Mouse (Mus musculus) kidney, postnatal 0 days (tissue): Measurements from ENCODE around the gene Gm29094. TPM values are rescaled to one million over a fixed set of nuclear protein-coding genes. Genes with fewer than 3 reads are reported as not detected.
"Not testable (repeated sequence)": the region's sequence is repeated elsewhere in the genome, so short reads cannot be mapped to it uniquely, and the experiment has no call there.

Experiments
- ATAC-seq: fragments of 200-750 bp; cut with Nextera tagmentation; replicated peaks from 2 replicates; pipeline ENCODE4 v1.8.0; 2017; ENCODE audit warnings: low read depth, moderate number of reproducible peaks, moderate TSS enrichment, moderate library complexity; ENCODE audit not compliant: low FRiP score
- DNase-seq: peaks from one replicate; pipeline ENCODE4 v3.0.0-alpha.2; 2016; ENCODE audit warnings: low spot score
- H3K27ac ChIP-seq: fragments of 300-500 bp; sonication (generic); 2 replicates; pipeline ENCODE4 v1.5.1; 2014; ENCODE audit warnings: mild to moderate bottlenecking
- H3K27me3 ChIP-seq: fragments of 300-500 bp; sonication (generic); 2 replicates; pipeline ENCODE4 v1.6.1; 2014; ENCODE audit warnings: low read length, mixed read lengths; ENCODE audit not compliant: insufficient read depth
- H3K36me3 ChIP-seq: fragments of 300-500 bp; sonication (generic); 2 replicates; pipeline ENCODE4 v1.6.1; 2014; ENCODE audit warnings: low read length, mixed read lengths; ENCODE audit not compliant: insufficient read depth
- H3K4me1 ChIP-seq: fragments of 300-500 bp; sonication (generic); replicated peaks from 2 replicates; pipeline ENCODE4 v1.6.1; 2014; ENCODE audit warnings: antibody characterized with exemption, low read length, mixed read lengths; ENCODE audit not compliant: insufficient read depth
- H3K4me2 ChIP-seq: fragments of 300-500 bp; sonication (generic); 2 replicates; pipeline ENCODE4 v1.6.1; 2014; ENCODE audit warnings: mild to moderate bottlenecking, low read length, moderate library complexity, mixed read lengths
- H3K4me3 ChIP-seq: fragments of 300-500 bp; sonication (generic); replicated peaks from 2 replicates; pipeline ENCODE4 v1.5.1; 2014; ENCODE audit warnings: low read depth, low read length
- H3K9ac ChIP-seq: fragments of 300-500 bp; sonication (generic); 2 replicates; pipeline ENCODE4 v1.6.1; 2014; ENCODE audit warnings: low read depth, low read length
- H3K9me3 ChIP-seq: fragments of 300-500 bp; sonication (generic); replicated peaks from 2 replicates; pipeline ENCODE4 v1.6.1; 2016; ENCODE audit warnings: low read length, inconsistent platforms, mixed read lengths
- CTCF ChIP-seq: IDR thresholded peaks from 2 replicates; pipeline ENCODE4 v1.5.1; 2016; ENCODE audit warnings: antibody characterized with exemption, low read depth, mild to moderate bottlenecking, moderate library complexity
- WGBS: fragments of 180-500 bp; shearing (Covaris S2); extraction: QIAGEN DNeasy Blood & Tissue Kit; methylation state at CpG from one replicate; pipeline ENCODE4 v1.1.7; 2014; 5-methylcytosine and 5-hydroxymethylcytosine counted together
- polyA plus RNA-seq: library from polyadenylated mRNA; unstranded; fragments of >200 nt; fragmentation: Nextera tagmentation; extraction: Ambion mirVana; gene quantifications from 2 replicates; pipeline ENCODE4 v1.2.1, GENCODE M21; 2015

The Gm29094 gene
- polyA plus RNA-seq, 1 experiment from 2014 or later, result 1.5 TPM

GRCm38 (mm10) chr9:89226071-89226470 is 26.9 kb downstream of the Gm29094 start:
- WGBS, result 52% methylated on average over 4 of the region's 4 CpGs
- no peak overlapping the region for H3K4me2 ChIP-seq
- no peaks in the 10 kb centered on the region for H3K9me3 ChIP-seq
- no peak overlapping the region for H3K4me3 ChIP-seq
- H3K36me3 ChIP-seq, result no peaks in the 10 kb centered on the region
- TF ChIP-seq CTCF, result peak; percentile 56
- H3K9ac ChIP-seq, result no peak overlapping the region
- no peaks in the 10 kb centered on the region for H3K27me3 ChIP-seq
- no peak overlapping the region for H3K27ac ChIP-seq
- DNase-seq (peak; percentile 25), ATAC-seq (no peak)
- no peaks in the 10 kb centered on the region for H3K4me1 ChIP-seq

GRCm38 (mm10) chr9:89228122-89228521 is 28.9 kb downstream of the Gm29094 start:
- ATAC-seq, result no peak
- WGBS, result 88% methylated on average over 7 of the region's 7 CpGs
- DNase-seq, result no peak
- Histone ChIP-seq H3K9me3 (no peaks in the 10 kb centered on the region), H3K4me1 (no peaks in the 10 kb centered on the region), H3K4me2 (no peak overlapping the region), H3K4me3 (no peak overlapping the region), H3K27me3 (no peaks in the 10 kb centered on the region), H3K9ac (no peak overlapping the region), H3K27ac (no peak overlapping the region), H3K36me3 (no peaks in the 10 kb centered on the region)
- no peak for TF ChIP-seq CTCF

GRCm38 (mm10) chr9:89230897-89231497 is 31.8 kb downstream of the Gm29094 start:
- H3K4me1 ChIP-seq, ATAC-seq, DNase-seq, H3K36me3 ChIP-seq, H3K4me3 ChIP-seq, H3K27ac ChIP-seq, H3K4me2 ChIP-seq, H3K9me3 ChIP-seq, H3K9ac ChIP-seq, H3K27me3 ChIP-seq: not testable (repeated sequence)
- peak; percentile 53 for TF ChIP-seq CTCF
- 61% methylated on average over 1 of the region's 2 CpGs for WGBS

GRCm38 (mm10) chr9:89237131-89237530 is 38.0 kb downstream of the Gm29094 start:
- H3K27me3 ChIP-seq, H3K4me3 ChIP-seq, H3K4me1 ChIP-seq, H3K9me3 ChIP-seq, ATAC-seq, H3K4me2 ChIP-seq, H3K36me3 ChIP-seq, DNase-seq, H3K27ac ChIP-seq, H3K9ac ChIP-seq: not testable (repeated sequence)
- WGBS, result 77% methylated on average over 4 of the region's 4 CpGs

GRCm38 (mm10) chr9:89238976-89239505 is 39.9 kb downstream of the Gm29094 start:
- H3K36me3 ChIP-seq, H3K4me1 ChIP-seq, H3K9me3 ChIP-seq, H3K27ac ChIP-seq, DNase-seq, ATAC-seq, H3K27me3 ChIP-seq, H3K4me3 ChIP-seq, H3K4me2 ChIP-seq, H3K9ac ChIP-seq: not testable (repeated sequence)
- WGBS, result 76% methylated on average over 4 of the region's 5 CpGs

DNA sequence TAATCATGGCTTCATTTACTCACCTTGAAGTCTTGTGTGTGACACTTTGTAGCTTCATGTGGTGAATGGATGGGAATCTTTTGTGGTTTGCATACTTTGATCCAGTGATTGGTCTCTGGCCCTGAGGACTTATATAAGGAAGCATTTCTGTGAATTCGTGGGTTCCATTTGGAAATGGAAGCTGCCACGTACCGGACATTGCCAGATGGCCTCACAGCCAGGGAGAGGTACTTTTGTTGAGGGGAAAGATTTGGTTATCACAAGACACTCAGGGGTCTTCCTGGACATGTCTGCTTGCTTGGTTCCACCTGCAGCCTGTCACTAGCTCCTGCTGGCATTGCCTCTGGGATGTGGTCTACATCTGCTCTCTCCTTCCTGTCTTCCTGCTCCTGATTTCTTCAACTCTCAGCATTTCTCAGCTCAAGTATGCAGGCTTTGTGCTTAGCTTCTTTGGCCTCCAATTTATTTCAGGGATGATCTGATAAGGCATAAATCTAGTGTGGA is 41.4 kb downstream of the Gm29094 start:
- H3K4me3 ChIP-seq, H3K36me3 ChIP-seq, ATAC-seq, H3K27ac ChIP-seq, H3K4me2 ChIP-seq, H3K27me3 ChIP-seq, H3K4me1 ChIP-seq, H3K9ac ChIP-seq, DNase-seq, H3K9me3 ChIP-seq: not testable (repeated sequence)
- WGBS, result 94% methylated on average over 3 of the region's 3 CpGs

- H3K27me3 ChIP-seq, result no peaks in the 10 kb centered on the region
- H3K4me2 ChIP-seq, result no peak overlapping the region
- no peak overlapping the region for H3K4me3 ChIP-seq
- no peak for TF ChIP-seq CTCF
- DNase-seq, result no peak
- H3K9ac ChIP-seq, result no peak overlapping the region
- no peaks in the 10 kb centered on the region for H3K36me3 ChIP-seq
- H3K9me3 ChIP-seq, result no peaks in the 10 kb centered on the region
- no peak overlapping the region for H3K27ac ChIP-seq
- H3K4me1 ChIP-seq, result no peaks in the 10 kb centered on the region
- no peak for ATAC-seq
- 80% methylated on average over 2 of the region's 2 CpGs for WGBS
Measured at GRCm38 (mm10) chr9:89253400-89253799, 54.2 kb downstream of the Gm29094 start.
